Mouse (Mus musculus) limb, embryonic 12.5 days (tissue): ENCODE results near the gene Fgr. TPM values are rescaled to one million over a fixed set of nuclear protein-coding genes. Genes with fewer than 3 reads are reported as not detected.

Experiments used
- ATAC-seq: fragments of 200-750 bp; cut with Nextera tagmentation; 2 replicates; pipeline ENCODE4 v1.8.0; 2017; ENCODE audit warnings: low read depth, moderate TSS enrichment; ENCODE audit not compliant: insufficient number of reproducible peaks, insufficient read depth, low FRiP score, low TSS enrichment
- H3K27ac ChIP-seq: fragments of 300-500 bp; sonication (generic); 2 replicates; pipeline ENCODE4 v1.5.1; 2016; ENCODE audit warnings: mild to moderate bottlenecking, moderate library complexity
- H3K27me3 ChIP-seq: fragments of 300-500 bp; sonication (generic); 2 replicates; pipeline ENCODE4 v1.6.1; 2016; ENCODE audit warnings: mild to moderate bottlenecking, moderate library complexity
- H3K36me3 ChIP-seq: fragments of 300-500 bp; sonication (generic); 2 replicates; pipeline ENCODE4 v1.6.1; 2016; ENCODE audit warnings: mild to moderate bottlenecking, moderate library complexity
- H3K4me1 ChIP-seq: fragments of 300-500 bp; sonication (generic); replicated peaks from 2 replicates; pipeline ENCODE4 v1.6.1; 2016
- H3K4me2 ChIP-seq: fragments of 300-500 bp; sonication (generic); 2 replicates; pipeline ENCODE4 v1.6.1; 2016; ENCODE audit warnings: mild to moderate bottlenecking, moderate library complexity
- H3K4me3 ChIP-seq: fragments of 300-500 bp; sonication (generic); replicated peaks from 2 replicates; pipeline ENCODE4 v1.5.1; 2016; ENCODE audit warnings: mild to moderate bottlenecking
- H3K9ac ChIP-seq: fragments of 300-500 bp; sonication (generic); replicated peaks from 2 replicates; pipeline ENCODE4 v1.6.1; 2016; ENCODE audit warnings: mild to moderate bottlenecking, moderate library complexity
- H3K9me3 ChIP-seq: fragments of 300-500 bp; sonication (generic); 2 replicates; pipeline ENCODE4 v1.6.1; 2016; ENCODE audit warnings: mild to moderate bottlenecking, moderate library complexity
- WGBS: fragments of 180-500 bp; shearing (Covaris S2); methylation state at CpG from one replicate; pipeline ENCODE4 v1.1.7; 2016; 5-methylcytosine and 5-hydroxymethylcytosine counted together
- polyA plus RNA-seq: library from polyadenylated mRNA; unstranded; fragments of >200 nt; fragmentation: Nextera tagmentation; extraction: Ambion mirVana; gene quantifications from 2 replicates; pipeline ENCODE4 v1.2.1, GENCODE M21; 2016

Fgr gene
- polyA plus RNA-seq, 1 experiment from 2014 or later = 0.26 TPM

GRCm38 (mm10) chr4:133018263-133018798, 44.4 kb downstream of the Fgr start:
- Histone ChIP-seq H3K4me2 (0 out of 2 replicates have a peak overlapping the region, but pooled peaks have one; percentile 35), H3K27me3 (no peaks in the 10 kb centered on the region), H3K9ac (no peak overlapping the region), H3K4me3 (no peak overlapping the region), H3K9me3 (no peaks in the 10 kb centered on the region), H3K4me1 (peaks cover 98% of the 10 kb centered on the region), H3K36me3 (peaks cover 31% of the 10 kb centered on the region; the same call in 1 of the 2 replicates), H3K27ac (peak overlapping the region; percentile 13; the same call in 1 of the 2 replicates)
- WGBS = 80% methylated on average over 3 of the region's 3 CpGs
- no peak for ATAC-seq

DNA sequence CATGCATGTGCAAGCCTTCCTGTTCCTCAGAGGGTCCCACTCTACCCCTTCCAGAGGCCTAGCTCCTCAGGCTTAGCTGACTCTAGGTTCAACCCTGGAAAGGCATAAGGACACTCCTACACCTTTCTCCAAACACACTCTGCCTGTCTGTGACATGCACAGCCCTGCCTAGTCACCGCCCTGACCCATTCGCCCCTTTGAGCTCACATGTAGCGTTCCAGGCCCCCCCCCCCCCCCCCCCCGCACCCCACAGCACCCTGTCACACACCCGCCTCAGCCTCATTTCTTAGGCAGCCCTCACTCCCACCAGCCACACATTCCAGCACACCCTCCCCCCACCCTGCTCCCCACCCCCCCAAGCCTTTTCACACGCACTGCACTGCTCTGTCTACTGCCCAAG, 46.8 kb downstream of the Fgr start:
- peaks cover 98% of the 10 kb centered on the region for H3K4me1 ChIP-seq
- peak overlapping the region; percentile 49 for H3K4me2 ChIP-seq
- no peaks in the 10 kb centered on the region for H3K27me3 ChIP-seq
- no peak for ATAC-seq
- peak overlapping the region; percentile 42 for H3K9ac ChIP-seq
- no peaks in the 10 kb centered on the region for H3K9me3 ChIP-seq
- peak overlapping the region; percentile 73 for H3K27ac ChIP-seq
- H3K4me3 ChIP-seq = 0 out of 2 replicates have a peak overlapping the region, but pooled peaks have one; percentile 7
- H3K36me3 ChIP-seq = peaks cover 36% of the 10 kb centered on the region
- 26% methylated on average over 5 of the region's 6 CpGs for WGBS

DNA sequence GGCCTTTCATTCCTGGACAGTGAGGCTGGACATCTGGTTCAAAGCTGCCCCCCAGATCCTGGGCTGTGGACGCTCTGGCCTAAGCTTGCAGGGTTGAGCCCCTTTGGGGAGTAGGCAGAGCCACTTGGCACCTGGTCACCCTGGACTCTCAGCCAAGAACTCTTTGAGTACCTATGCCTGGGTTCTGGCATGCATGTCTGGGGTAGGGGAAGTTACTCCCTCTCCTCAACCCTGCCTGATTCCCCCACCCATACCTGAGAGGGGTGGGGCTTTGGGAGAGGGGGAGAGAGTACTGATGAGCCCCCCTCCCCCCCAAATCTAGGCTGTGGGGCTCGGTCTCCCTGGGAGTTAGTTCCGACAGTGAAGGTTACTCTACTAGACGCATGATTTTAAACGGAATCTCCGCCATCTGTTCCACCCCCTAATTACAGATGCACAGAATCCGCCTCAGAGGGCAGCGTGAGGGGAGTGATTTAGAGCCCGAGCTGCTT, 47.3 kb downstream of the Fgr start:
- Histone ChIP-seq H3K27ac (peak overlapping the region; percentile 73), H3K9ac (peak overlapping the region; percentile 42; the same call in 1 of the 2 replicates), H3K27me3 (no peaks in the 10 kb centered on the region), H3K9me3 (no peaks in the 10 kb centered on the region), H3K4me1 (peaks cover 98% of the 10 kb centered on the region), H3K36me3 (peaks cover 36% of the 10 kb centered on the region), H3K4me2 (peak overlapping the region; percentile 49), H3K4me3 (0 out of 2 replicates have a peak overlapping the region, but pooled peaks have one; percentile 7)
- WGBS = 9% methylated on average over 9 of the region's 9 CpGs
- no peak for ATAC-seq

DNA sequence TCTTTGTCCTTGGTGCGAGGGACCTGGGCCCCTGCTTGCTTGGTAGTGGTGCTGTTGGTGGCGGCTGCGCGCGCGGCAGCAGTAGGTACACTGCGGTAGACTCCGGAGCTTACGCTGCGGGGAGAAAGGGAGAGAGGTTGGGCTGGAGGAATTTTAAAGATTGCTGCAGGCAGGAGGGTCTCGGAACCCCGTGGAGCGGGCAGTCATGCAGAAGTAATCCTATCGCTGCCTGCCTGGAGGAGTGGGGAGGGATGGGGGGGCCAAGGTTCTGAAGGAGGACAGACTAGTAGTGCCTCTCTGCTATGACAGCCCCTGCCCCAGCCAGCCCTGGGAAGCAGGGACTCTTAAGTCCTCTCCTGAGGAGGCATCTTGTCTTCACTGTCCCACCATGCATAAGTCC, 48.3 kb downstream of the Fgr start:
- Histone ChIP-seq H3K4me3 (peak overlapping the region; percentile 11; the same call in 1 of the 2 replicates), H3K9me3 (no peaks in the 10 kb centered on the region), H3K36me3 (peaks cover 38% of the 10 kb centered on the region), H3K9ac (peak overlapping the region; percentile 42; the same call in 1 of the 2 replicates), H3K27ac (peak overlapping the region; percentile 69; the same call in 1 of the 2 replicates), H3K27me3 (no peaks in the 10 kb centered on the region), H3K4me2 (peak overlapping the region; percentile 49), H3K4me1 (peaks cover 97% of the 10 kb centered on the region)
- no peak for ATAC-seq
- WGBS = 4% methylated on average over 14 of the region's 14 CpGs

GRCm38 (mm10) chr4:133022954-133023635, 49.2 kb downstream of the Fgr start:
- no peak overlapping the region; the same call in 1 of the 2 replicates for H3K4me2 ChIP-seq
- H3K36me3 ChIP-seq = peaks cover 47% of the 10 kb centered on the region
- no peak overlapping the region for H3K4me3 ChIP-seq
- H3K9ac ChIP-seq = no peak overlapping the region
- 75% methylated on average over 14 of the region's 14 CpGs for WGBS
- no peaks in the 10 kb centered on the region for H3K27me3 ChIP-seq
- H3K27ac ChIP-seq = no peak overlapping the region
- ATAC-seq = no peak
- H3K9me3 ChIP-seq = no peaks in the 10 kb centered on the region
- H3K4me1 ChIP-seq = peaks cover 88% of the 10 kb centered on the region

DNA sequence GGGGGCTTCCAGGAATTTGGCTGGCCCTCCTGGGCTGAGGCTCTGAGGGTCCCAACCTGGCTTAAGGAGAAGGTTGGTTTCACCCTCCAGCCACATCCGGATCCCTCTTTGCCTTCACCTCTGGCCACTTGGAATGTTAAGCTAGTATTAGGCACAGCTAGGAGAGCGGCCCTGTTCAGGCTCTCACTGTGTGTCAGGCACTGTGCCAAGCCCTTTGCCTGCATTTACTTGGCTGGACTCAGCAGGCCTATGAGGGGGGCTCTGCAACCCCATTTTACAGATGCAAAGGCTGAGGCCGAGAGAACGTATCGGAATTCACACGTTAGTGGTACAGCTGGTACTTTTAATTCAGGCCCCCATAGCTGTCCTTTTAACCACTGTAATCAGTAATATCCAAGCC, 49.7 kb downstream of the Fgr start:
- H3K27ac ChIP-seq = no peak overlapping the region
- WGBS = 89% methylated on average over 6 of the region's 6 CpGs
- no peaks in the 10 kb centered on the region for H3K27me3 ChIP-seq
- no peak overlapping the region for H3K4me2 ChIP-seq
- peaks cover 85% of the 10 kb centered on the region for H3K4me1 ChIP-seq
- no peak for ATAC-seq
- no peaks in the 10 kb centered on the region for H3K9me3 ChIP-seq
- H3K4me3 ChIP-seq = no peak overlapping the region
- H3K9ac ChIP-seq = no peak overlapping the region
- peaks cover 43% of the 10 kb centered on the region for H3K36me3 ChIP-seq

GRCm38 (mm10) chr4:133024404-133024803, 50.5 kb downstream of the Fgr start:
- Histone ChIP-seq H3K36me3 (peaks cover 39% of the 10 kb centered on the region), H3K4me2 (no peak overlapping the region), H3K9me3 (no peaks in the 10 kb centered on the region), H3K27ac (peak overlapping the region; percentile 57), H3K4me1 (peaks cover 87% of the 10 kb centered on the region), H3K9ac (no peak overlapping the region), H3K4me3 (no peak overlapping the region), H3K27me3 (no peaks in the 10 kb centered on the region)
- WGBS = 29% methylated on average over 4 of the region's 4 CpGs
- no peak for ATAC-seq

GRCm38 (mm10) chr4:133024969-133025685, 51.2 kb downstream of the Fgr start:
- WGBS = 25% methylated on average over 10 of the region's 10 CpGs
- Histone ChIP-seq H3K27me3 (no peaks in the 10 kb centered on the region), H3K9ac (peak overlapping the region; percentile 34; the same call in 1 of the 2 replicates), H3K4me2 (peak overlapping the region; percentile 13), H3K9me3 (no peaks in the 10 kb centered on the region), H3K27ac (peak overlapping the region; percentile 57), H3K4me3 (no peak overlapping the region), H3K4me1 (peaks cover 87% of the 10 kb centered on the region), H3K36me3 (peaks cover 37% of the 10 kb centered on the region)
- ATAC-seq = no peak

GRCm38 (mm10) chr4:133026272-133026671, 52.4 kb downstream of the Fgr start:
- Histone ChIP-seq H3K36me3 (peaks cover 36% of the 10 kb centered on the region), H3K4me3 (no peak overlapping the region), H3K9me3 (no peaks in the 10 kb centered on the region), H3K9ac (no peak overlapping the region), H3K27me3 (no peaks in the 10 kb centered on the region), H3K27ac (peak overlapping the region; percentile 57; the same call in 1 of the 2 replicates), H3K4me2 (no peak overlapping the region), H3K4me1 (peaks cover 77% of the 10 kb centered on the region)
- 67% methylated on average over 10 of the region's 10 CpGs for WGBS
- no peak for ATAC-seq

- Histone ChIP-seq H3K4me2 (no peak overlapping the region), H3K9me3 (no peaks in the 10 kb centered on the region), H3K27me3 (no peaks in the 10 kb centered on the region), H3K9ac (no peak overlapping the region), H3K36me3 (peaks cover 42% of the 10 kb centered on the region), H3K4me3 (no peak overlapping the region), H3K27ac (peak overlapping the region; percentile 57; the same call in 1 of the 2 replicates), H3K4me1 (peaks cover 70% of the 10 kb centered on the region)
- no peak for ATAC-seq
- 27% methylated on average over 2 of the region's 2 CpGs for WGBS
Measured at GRCm38 (mm10) chr4:133026826-133027375, 53.0 kb downstream of the Fgr start.

DNA sequence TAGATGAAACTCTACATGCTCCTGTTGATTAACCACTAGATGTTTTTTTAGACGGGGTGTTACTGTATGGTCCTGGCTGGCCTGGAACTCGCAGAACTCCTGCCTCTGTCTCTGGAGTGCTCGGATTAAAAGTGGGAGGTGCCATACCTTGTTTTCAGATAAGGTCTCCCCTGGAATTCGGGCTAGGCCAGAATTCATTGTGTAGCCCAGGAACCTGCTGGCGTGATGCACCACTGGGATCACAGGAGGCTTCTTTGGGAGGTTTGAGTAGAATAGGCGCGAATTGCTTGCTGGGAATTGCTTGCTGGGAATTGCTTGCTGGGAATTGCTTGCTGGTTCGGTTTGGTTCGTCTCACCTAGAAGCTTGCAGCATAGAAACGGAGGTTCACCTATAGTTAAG, 53.8 kb downstream of the Fgr start:
- peaks cover 46% of the 10 kb centered on the region for H3K36me3 ChIP-seq
- no peak for ATAC-seq

More for the DNA sequence above, 53.8 kb downstream of the Fgr start:
- Histone ChIP-seq H3K9me3 (no peaks in the 10 kb centered on the region), H3K4me1 (peaks cover 62% of the 10 kb centered on the region), H3K9ac (no peak overlapping the region), H3K4me3 (no peak overlapping the region), H3K4me2 (no peak overlapping the region), H3K27me3 (no peaks in the 10 kb centered on the region), H3K27ac (no peak overlapping the region)
- WGBS = 78% methylated on average over 10 of the region's 10 CpGs
